Mouse (Mus musculus) liver, embryonic 16.5 days (tissue): ENCODE measurements around the gene Ncdn. TPM values are rescaled to one million over a fixed set of nuclear protein-coding genes. Genes with fewer than 3 reads are reported as not detected.

ENCODE experiments used
- ATAC-seq: fragments of 200-750 bp; cut with Nextera tagmentation; 2 replicates; pipeline ENCODE4 v1.8.0; 2017; ENCODE audit warnings: low read depth, mild to moderate bottlenecking, moderate number of reproducible peaks, moderate library complexity
- H3K27ac ChIP-seq: fragments of 300-500 bp; sonication (generic); 2 replicates; pipeline ENCODE4 v1.5.1; 2014; ENCODE audit warnings: mild to moderate bottlenecking, low read length
- H3K27me3 ChIP-seq: fragments of 300-500 bp; sonication (generic); 2 replicates; pipeline ENCODE4 v1.6.1; 2014; ENCODE audit warnings: low read depth, low read length, mixed read lengths; ENCODE audit not compliant: control insufficient read depth, insufficient read depth
- H3K36me3 ChIP-seq: fragments of 300-500 bp; sonication (generic); 2 replicates; pipeline ENCODE4 v1.6.1; 2014; ENCODE audit warnings: mild to moderate bottlenecking; ENCODE audit not compliant: control insufficient read depth, insufficient read depth
- H3K4me1 ChIP-seq: fragments of 300-500 bp; sonication (generic); 2 replicates; pipeline ENCODE4 v1.6.1; 2014; ENCODE audit warnings: low read depth, low read length, mixed read lengths; ENCODE audit not compliant: control insufficient read depth
- H3K4me2 ChIP-seq: fragments of 300-500 bp; sonication (generic); 2 replicates; pipeline ENCODE4 v1.6.1; 2014; ENCODE audit warnings: low read depth, low read length, mixed read lengths
- H3K4me3 ChIP-seq: fragments of 300-500 bp; sonication (generic); 2 replicates; pipeline ENCODE4 v1.5.1; 2014; ENCODE audit warnings: low read depth, mild to moderate bottlenecking, low read length
- H3K9ac ChIP-seq: fragments of 300-500 bp; sonication (generic); 2 replicates; pipeline ENCODE4 v1.6.1; 2014; ENCODE audit warnings: low read depth, low read length
- H3K9me3 ChIP-seq: fragments of 300-500 bp; sonication (generic); replicated peaks from 2 replicates; pipeline ENCODE4 v1.6.1; 2016; ENCODE audit warnings: low read length; ENCODE audit not compliant: control insufficient read depth
- WGBS: fragments of 180-500 bp; shearing (Covaris S2); extraction: QIAGEN DNeasy Blood & Tissue Kit; methylation state at CpG from one replicate; pipeline ENCODE4 v1.1.7; 2014; ENCODE audit not compliant: insufficient replicate concordance; 5-methylcytosine and 5-hydroxymethylcytosine counted together
- polyA plus RNA-seq: library from polyadenylated mRNA; unstranded; fragments of >200 nt; fragmentation: Nextera tagmentation; extraction: Ambion mirVana; gene quantifications from 2 replicates; pipeline ENCODE4 v1.2.1, GENCODE M21; 2015

Gene Ncdn
- polyA plus RNA-seq, 1 experiment from 2014 or later = 6.7 TPM

DNA sequence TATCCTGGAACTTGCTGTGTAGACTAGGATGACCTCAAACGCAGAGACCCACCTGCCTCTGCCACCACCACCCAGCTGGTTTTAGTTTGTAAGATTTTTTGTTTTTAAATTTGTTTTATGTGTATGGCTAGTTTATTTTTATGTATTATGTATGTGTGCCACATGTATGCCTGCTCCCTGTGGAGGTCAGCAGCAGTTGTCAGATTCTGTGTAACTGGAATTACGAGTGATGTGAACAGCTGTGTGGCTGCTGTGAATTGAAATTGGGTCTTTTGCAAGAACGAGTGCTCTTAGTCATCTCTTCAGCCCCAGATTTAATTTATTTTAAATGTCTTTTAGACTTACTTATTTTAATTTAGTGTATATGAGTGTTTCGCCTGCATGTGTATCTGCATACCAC is 56.3 kb downstream of the Ncdn start:
- Histone ChIP-seq H3K27ac (no peak overlapping the region), H3K4me1 (no peaks in the 10 kb centered on the region), H3K4me3 (no peak overlapping the region), H3K27me3 (no peaks in the 10 kb centered on the region), H3K9me3 (no peaks in the 10 kb centered on the region), H3K9ac (no peak overlapping the region), H3K36me3 (peaks cover 3% of the 10 kb centered on the region; the same call in 1 of the 2 replicates), H3K4me2 (no peak overlapping the region)
- WGBS = 78% methylated on average over 4 of the region's 4 CpGs
- no peak for ATAC-seq

Other genes with a start within 250 kb of the Ncdn start
- gene Ago4, start 220.0 kb downstream of the Ncdn start, polyA plus RNA-seq = 0.22 and 0.29 TPM in 2 replicates
- 30.0 and 32.4 TPM in 2 replicates for gene Clspn, start 196.5 kb downstream of the Ncdn start, polyA plus RNA-seq
- 0.13 and 0.18 TPM in 2 replicates for gene 5730409E04Rik, start 143.6 kb downstream of the Ncdn start, polyA plus RNA-seq
- 222 and 248 TPM in 2 replicates for gene Psmb2, start 75.8 kb downstream of the Ncdn start, polyA plus RNA-seq
- gene Tfap2e, start 17.2 kb downstream of the Ncdn start, polyA plus RNA-seq = not detected in 2 replicates
- 6.9 and 8.5 TPM in 2 replicates for gene AU040320, start 106 bp upstream of the Ncdn start, polyA plus RNA-seq
- gene Zmym4, start 214.7 kb upstream of the Ncdn start, polyA plus RNA-seq = 3.1 and 3.2 TPM in 2 replicates